Mouse (Mus musculus) left cerebral cortex, adult 18-20 months (tissue): ENCODE data around the gene Plxnb2. TPM values are rescaled to one million over a fixed set of nuclear protein-coding genes. Genes with fewer than 3 reads are reported as not detected.

Source experiments
- DNase-seq, 2 experiments: peaks; one replicate each; pipeline ENCODE4 v3.0.0; 2021 to 2022; ENCODE audit warnings: low spot score in 2 of 2, mixed read lengths in 1 of 2
- long read RNA-seq, 2 experiments: library from polyadenylated mRNA; stranded (forward); transcript quantifications; one replicate each; pipeline ENCODE4 v2.0.0; 2021
- total RNA-seq, 2 experiments: library from RNA; stranded (reverse); gene quantifications; 2 replicates each; pipeline ENCODE4 v1.2.3; 2021

Gene Plxnb2
- 10 to 100 TPM; 47.3 to 54.9 TPM for total RNA-seq
- long read RNA-seq, experiment 1, full-length matches to known transcripts: 4 of 19 reads
- long read RNA-seq, experiment 1, partial matches to known transcripts: 7 of 19 reads
- long read RNA-seq, experiment 1, other reads (novel, unspliced or antisense): 8 of 19 reads
- long read RNA-seq, experiment 2, full-length matches to known transcripts: 2 of 8 reads
- long read RNA-seq, experiment 2, partial matches to known transcripts: 5 of 8 reads
- long read RNA-seq, experiment 2, other reads (novel, unspliced or antisense): 1 of 8 reads

GRCm38 (mm10) chr15:89180571-89181229, at the start of gene Plxnb2:
TSS of gene Plxnb2 (minus strand) at chr15:89180788.
- DNase-seq: peak; percentile 63 to 78

- DNase-seq: no peak
Measured at GRCm38 (mm10) chr15:89215611-89216233, 35.1 kb upstream of the Plxnb2 start.

- DNase-seq: no peak
Measured at GRCm38 (mm10) chr15:89214953-89215352, 34.4 kb upstream of the Plxnb2 start.

GRCm38 (mm10) chr15:89213517-89213916, 32.9 kb upstream of the Plxnb2 start:
- no peak for DNase-seq

- no peak for DNase-seq
Measured at GRCm38 (mm10) chr15:89212495-89212894, 31.9 kb upstream of the Plxnb2 start.

- peak in 1 of 2 experiments; percentile 13 for DNase-seq
Measured at GRCm38 (mm10) chr15:89211716-89212461, 31.3 kb upstream of the Plxnb2 start.

GRCm38 (mm10) chr15:89210915-89211715, 30.5 kb upstream of the Plxnb2 start, which contains the start of gene Ppp6r2:
TSS of gene Ppp6r2 (plus strand) at chr15:89211553.
- DNase-seq: peak; percentile 75 to 77

GRCm38 (mm10) chr15:89209886-89210761, 29.5 kb upstream of the Plxnb2 start:
- peak; percentile 85 to 91 for DNase-seq

GRCm38 (mm10) chr15:89207457-89207856, 26.9 kb upstream of the Plxnb2 start:
- no peak for DNase-seq

GRCm38 (mm10) chr15:89197056-89197455, 16.5 kb upstream of the Plxnb2 start:
- DNase-seq: no peak

GRCm38 (mm10) chr15:89196313-89196706, 15.7 kb upstream of the Plxnb2 start, which contains the start of gene Dennd6b:
TSS of gene Dennd6b (minus strand) at chr15:89196496.
- peak; percentile 95 to 96 for DNase-seq

GRCm38 (mm10) chr15:89195690-89196312, 15.2 kb upstream of the Plxnb2 start:
- peak; percentile 90 to 92 for DNase-seq

GRCm38 (mm10) chr15:89195261-89195681, 14.7 kb upstream of the Plxnb2 start:
- no peak for DNase-seq

GRCm38 (mm10) chr15:89184937-89185227, 4.3 kb upstream of the Plxnb2 start:
- DNase-seq: no peak

GRCm38 (mm10) chr15:89184141-89184936, 3.8 kb upstream of the Plxnb2 start:
- no peak for DNase-seq

- DNase-seq: no peak
Measured at GRCm38 (mm10) chr15:89182842-89183241, 2.3 kb upstream of the Plxnb2 start.

- DNase-seq: no peak
Measured at GRCm38 (mm10) chr15:89182328-89182741, 1.7 kb upstream of the Plxnb2 start.

GRCm38 (mm10) chr15:89181561-89182270, 1.1 kb upstream of the Plxnb2 start:
- no peak for DNase-seq
